Mouse (Mus musculus) kidney, embryonic 14.5 days (tissue): Measurements from ENCODE around the gene Gm11114. TPM values are rescaled to one million over a fixed set of nuclear protein-coding genes. Genes with fewer than 3 reads are reported as not detected.

Source experiments
- ATAC-seq: fragments of 200-750 bp; cut with Nextera tagmentation; 2 replicates; pipeline ENCODE4 v1.8.0; 2017; ENCODE audit warnings: moderate number of reproducible peaks, mild to moderate bottlenecking, moderate TSS enrichment, moderate library complexity; ENCODE audit not compliant: low FRiP score, low TSS enrichment
- H3K27ac ChIP-seq: fragments of 300-500 bp; sonication (generic); 2 replicates; pipeline ENCODE4 v1.5.1; 2014; ENCODE audit warnings: low read depth, mild to moderate bottlenecking, low read length, moderate library complexity, mixed read lengths
- H3K27me3 ChIP-seq: fragments of 300-500 bp; sonication (generic); 2 replicates; pipeline ENCODE4 v1.6.1; 2014; ENCODE audit warnings: mild to moderate bottlenecking, low read length; ENCODE audit not compliant: control insufficient read depth, insufficient read depth
- H3K36me3 ChIP-seq: fragments of 300-500 bp; sonication (generic); 2 replicates; pipeline ENCODE4 v1.6.1; 2014; ENCODE audit warnings: low read length, mixed read lengths; ENCODE audit not compliant: control insufficient read depth, insufficient read depth
- H3K4me1 ChIP-seq: fragments of 300-500 bp; sonication (generic); 2 replicates; pipeline ENCODE4 v1.6.1; 2014; ENCODE audit warnings: low read length, mixed read lengths; ENCODE audit not compliant: control insufficient read depth, insufficient read depth
- H3K4me2 ChIP-seq: fragments of 300-500 bp; sonication (generic); replicated peaks from 2 replicates; pipeline ENCODE4 v1.6.1; 2014; ENCODE audit warnings: low read depth, mild to moderate bottlenecking, low read length
- H3K4me3 ChIP-seq: fragments of 300-500 bp; sonication (generic); 2 replicates; pipeline ENCODE4 v1.5.1; 2014; ENCODE audit warnings: mild to moderate bottlenecking, low read length
- H3K9ac ChIP-seq: fragments of 300-500 bp; sonication (generic); 2 replicates; pipeline ENCODE4 v1.6.1; 2014; ENCODE audit warnings: low read depth, mild to moderate bottlenecking, low read length, moderate library complexity
- H3K9me3 ChIP-seq: fragments of 300-500 bp; sonication (generic); 2 replicates; pipeline ENCODE4 v1.6.1; 2016; ENCODE audit warnings: low read length; ENCODE audit not compliant: control insufficient read depth
- WGBS: fragments of 180-500 bp; shearing (Covaris S2); extraction: QIAGEN DNeasy Blood & Tissue Kit; methylation state at CpG from one replicate; pipeline ENCODE4 v1.1.7; 2014; 5-methylcytosine and 5-hydroxymethylcytosine counted together
- polyA plus RNA-seq: library from polyadenylated mRNA; unstranded; fragments of >200 nt; fragmentation: Nextera tagmentation; extraction: Ambion mirVana; gene quantifications from 2 replicates; pipeline ENCODE4 v1.2.1, GENCODE M21; 2014

The Gm11114 gene
- not detected in 2 replicates for polyA plus RNA-seq

DNA sequence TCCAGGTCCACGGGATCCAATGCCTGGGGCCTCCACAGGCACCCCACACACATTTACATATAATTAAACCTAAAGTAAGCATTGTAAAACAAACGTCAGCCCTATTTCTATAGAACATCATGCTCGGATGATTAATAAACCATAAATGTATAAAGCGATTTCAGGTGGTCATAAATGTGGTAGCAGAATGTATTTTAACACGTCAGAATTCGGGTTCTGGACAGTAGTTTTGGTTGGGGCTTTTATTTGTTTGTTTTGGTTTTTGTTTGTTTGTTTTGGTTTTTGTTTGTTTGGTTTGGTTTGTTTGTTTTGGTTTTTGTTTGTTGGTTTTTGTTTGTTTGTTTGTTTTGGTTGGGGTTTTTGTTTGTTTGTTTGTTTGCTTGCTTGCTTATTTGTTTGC, at the start of gene Gm11114:
Gene Gm11114 (plus strand): TSS at position 301 of the 400 bp plus-strand sequence.
- WGBS = 85% methylated on average over 6 of the region's 6 CpGs
- H3K4me2 ChIP-seq = no peak within 1 kb of the TSS
- H3K27ac ChIP-seq = no peak within 1 kb of the TSS
- no peaks in the 10 kb centered on the region; the same call in 1 of the 2 replicates for H3K27me3 ChIP-seq
- no peaks in the 10 kb centered on the region for H3K36me3 ChIP-seq
- H3K9ac ChIP-seq = no peak within 1 kb of the TSS
- no peaks in the 10 kb centered on the region for H3K4me1 ChIP-seq
- H3K9me3 ChIP-seq = no peaks in the 10 kb centered on the region
- no peak within 1 kb of the TSS for H3K4me3 ChIP-seq
- ATAC-seq = no peak

DNA sequence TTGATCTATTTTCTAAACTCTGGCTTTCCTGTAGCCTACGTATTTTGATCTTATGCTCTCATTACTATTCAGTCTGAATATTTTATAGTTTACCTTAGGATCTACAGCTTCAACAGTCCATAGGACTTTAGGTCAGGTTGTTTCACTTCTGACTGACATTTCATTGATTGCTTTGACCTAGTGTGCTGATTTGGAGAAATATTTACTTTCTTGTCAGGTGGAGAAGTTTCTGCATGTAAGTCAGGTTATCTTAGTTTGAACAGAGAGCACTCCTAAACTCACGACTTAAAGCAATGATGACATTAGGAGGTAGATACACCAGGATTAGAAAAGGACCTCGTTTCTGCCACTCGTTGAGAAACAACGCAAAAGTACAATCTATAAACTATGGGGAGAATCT, 45.7 kb upstream of the Gm11114 start:
- Histone ChIP-seq H3K4me2 (no peak overlapping the region), H3K4me3 (no peak overlapping the region), H3K9me3 (no peaks in the 10 kb centered on the region), H3K36me3 (no peaks in the 10 kb centered on the region), H3K27me3 (no peaks in the 10 kb centered on the region), H3K4me1 (no peaks in the 10 kb centered on the region), H3K9ac (no peak overlapping the region), H3K27ac (no peak overlapping the region)
- no peak for ATAC-seq
- 84% methylated on average over 5 of the region's 5 CpGs for WGBS

DNA sequence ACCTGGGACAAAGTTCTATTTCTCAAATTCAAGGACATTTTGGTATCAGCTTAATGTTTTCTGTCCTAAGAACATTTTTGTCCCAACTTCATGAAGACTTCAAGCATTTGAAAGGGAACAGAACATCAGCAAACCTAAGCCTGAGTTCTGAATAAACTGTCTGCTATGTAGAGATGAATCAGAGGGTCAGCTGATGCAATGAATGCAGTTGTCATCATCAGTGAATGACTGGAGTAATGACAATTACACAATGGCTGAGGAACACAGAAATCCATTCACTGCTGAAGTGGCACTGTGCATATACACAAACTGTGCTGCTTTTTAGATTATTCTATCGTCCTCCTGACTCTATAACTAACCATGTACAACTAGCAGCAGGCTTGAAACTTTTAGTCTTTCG, 38.5 kb upstream of the Gm11114 start:
- 82% methylated on average over 2 of the region's 2 CpGs for WGBS
- Histone ChIP-seq H3K27ac (no peak overlapping the region), H3K36me3 (no peaks in the 10 kb centered on the region), H3K9me3 (no peaks in the 10 kb centered on the region), H3K4me2 (no peak overlapping the region), H3K4me1 (no peaks in the 10 kb centered on the region), H3K9ac (no peak overlapping the region), H3K27me3 (no peaks in the 10 kb centered on the region), H3K4me3 (no peak overlapping the region)
- ATAC-seq = no peak

GRCm38 (mm10) chr9:85302849-85303248, 9.7 kb upstream of the Gm11114 start:
- Histone ChIP-seq H3K4me3 (no peak overlapping the region), H3K27ac (no peak overlapping the region), H3K36me3 (no peaks in the 10 kb centered on the region), H3K4me2 (no peak overlapping the region), H3K9ac (no peak overlapping the region), H3K9me3 (no peaks in the 10 kb centered on the region), H3K27me3 (no peaks in the 10 kb centered on the region), H3K4me1 (no peaks in the 10 kb centered on the region)
- ATAC-seq = no peak
- 84% methylated on average over 4 of the region's 4 CpGs for WGBS

DNA sequence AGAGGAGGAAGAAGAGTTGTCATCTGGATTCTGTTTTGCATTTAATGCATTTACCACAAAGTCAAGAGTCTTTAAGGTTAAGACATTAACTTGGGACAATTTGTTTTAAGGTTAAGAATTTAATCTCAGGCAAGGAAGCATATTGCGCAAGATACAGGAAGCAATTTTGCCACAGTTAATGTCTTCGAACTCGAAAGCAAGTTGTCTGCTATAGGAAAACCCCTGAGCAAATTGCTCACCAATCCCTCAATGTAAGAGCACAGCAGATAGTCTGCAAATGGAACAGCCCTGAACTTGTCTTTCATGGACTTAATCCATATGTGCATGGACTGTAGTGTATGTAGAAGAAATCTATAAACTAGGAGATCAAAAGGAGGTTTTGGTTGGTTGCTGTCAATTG, 9.2 kb upstream of the Gm11114 start:
- Histone ChIP-seq H3K4me3 (no peak overlapping the region), H3K9ac (no peak overlapping the region), H3K4me2 (no peak overlapping the region), H3K27ac (no peak overlapping the region), H3K9me3 (no peaks in the 10 kb centered on the region), H3K36me3 (no peaks in the 10 kb centered on the region), H3K27me3 (no peaks in the 10 kb centered on the region), H3K4me1 (no peaks in the 10 kb centered on the region)
- 84% methylated on average over 3 of the region's 3 CpGs for WGBS
- no peak for ATAC-seq

- H3K27me3 ChIP-seq = no peaks in the 10 kb centered on the region; the same call in 1 of the 2 replicates
- H3K4me3 ChIP-seq = no peak overlapping the region
- H3K4me1 ChIP-seq = no peaks in the 10 kb centered on the region
- WGBS = 74% methylated on average over 1 of the region's 1 CpGs
- H3K4me2 ChIP-seq = no peak overlapping the region
- no peaks in the 10 kb centered on the region for H3K9me3 ChIP-seq
- no peak overlapping the region for H3K27ac ChIP-seq
- H3K9ac ChIP-seq = no peak overlapping the region
- no peak for ATAC-seq
- no peaks in the 10 kb centered on the region for H3K36me3 ChIP-seq
These were observed 3.5 kb downstream of the Gm11114 start for GRCm38 (mm10) chr9:85316122-85316521.

DNA sequence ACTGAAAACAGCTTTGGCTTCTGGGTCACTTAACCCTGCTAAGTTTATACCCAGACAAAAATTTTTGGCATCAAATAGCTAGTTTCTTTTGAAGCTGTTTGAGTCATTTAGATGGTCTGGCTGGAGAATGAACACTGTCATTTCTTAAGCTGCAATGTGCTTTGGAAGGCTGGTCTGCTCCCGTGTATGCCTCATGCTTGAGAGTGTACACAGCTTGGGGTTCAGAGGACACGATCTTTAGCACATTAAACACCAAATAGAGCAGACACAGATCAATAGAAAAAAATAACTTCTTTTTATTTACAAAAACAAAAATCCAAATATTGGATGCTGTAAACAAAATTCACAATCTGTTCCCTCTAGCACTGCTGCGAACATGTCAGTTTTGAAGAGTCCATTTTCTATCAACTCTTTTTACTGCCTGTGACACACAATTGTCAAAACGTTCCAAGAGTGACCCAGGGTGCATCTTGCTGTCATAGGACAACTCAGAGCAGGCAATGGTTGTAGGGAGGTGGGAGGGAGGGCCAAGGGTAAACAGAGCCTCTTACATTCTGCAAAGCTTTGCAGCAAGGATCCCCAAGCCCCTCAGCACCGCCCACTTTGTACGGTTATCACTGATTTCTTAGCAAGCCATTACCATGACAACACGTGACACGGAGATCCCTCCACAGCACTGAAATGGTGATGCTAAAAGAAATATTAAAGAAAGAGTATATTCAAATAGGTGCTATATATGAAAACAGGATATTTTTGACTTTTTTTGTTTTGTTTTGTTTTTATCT, 7.8 kb downstream of the Gm11114 start:
- Histone ChIP-seq H3K27ac (no peak overlapping the region), H3K4me1 (no peaks in the 10 kb centered on the region), H3K4me2 (no peak overlapping the region), H3K36me3 (no peaks in the 10 kb centered on the region), H3K9ac (no peak overlapping the region), H3K27me3 (no peaks in the 10 kb centered on the region; the same call in none of the 2 replicates), H3K4me3 (no peak overlapping the region), H3K9me3 (no peaks in the 10 kb centered on the region)
- WGBS = 72% methylated on average over 8 of the region's 8 CpGs
- no peak for ATAC-seq

GRCm38 (mm10) chr9:85324158-85324875, 11.7 kb downstream of the Gm11114 start:
- Histone ChIP-seq H3K4me1 (peaks cover 3% of the 10 kb centered on the region; the same call in 1 of the 2 replicates), H3K9me3 (no peaks in the 10 kb centered on the region), H3K4me2 (peak overlapping the region; percentile 93; the same call in 1 of the 2 replicates), H3K36me3 (no peaks in the 10 kb centered on the region), H3K27ac (no peak overlapping the region), H3K9ac (no peak overlapping the region), H3K27me3 (peaks cover 4% of the 10 kb centered on the region; the same call in 1 of the 2 replicates), H3K4me3 (peak overlapping the region; percentile 72)
- 70% methylated on average over 11 of the region's 11 CpGs for WGBS
- no peak for ATAC-seq
